ENCODE assay signal across 24 mouse cellular contexts in genomic region chr9:26997062-26997461, GRCm38 (mm10). TPM values are rescaled to one million over a fixed set of nuclear protein-coding genes. Genes with fewer than 3 reads are reported as not detected.
DNase-seq lines count a peak whose midpoint lies in the region; ATAC-seq and TF ChIP-seq lines count a peak whose summit lies in the region.
"Had no signal": no experiment of that assay in that cellular context is flagged by ENCODE, and none has a peak within 500 bp of the region (broad histone marks: within the 10 kb centered on the region; RNA-seq: fewer than 3 reads in every experiment).

No protein-coding gene starts in this region.

- H3K9ac ChIP-seq in midbrain, embryonic 16.5 days (ENCODE audit: low read depth, low read length) = no peak overlapping the region
- H3K9ac ChIP-seq: hindbrain, embryonic 14.5 days; limb, embryonic 15.5 days; lung, embryonic 15.5 days; neural tube, embryonic 15.5 days had no signal

- no peak overlapping the region for H3K4me2 ChIP-seq in midbrain, embryonic 16.5 days (ENCODE audit: low read length)
- H3K4me2 ChIP-seq: hindbrain, embryonic 14.5 days; limb, embryonic 15.5 days; lung, embryonic 15.5 days; midbrain, embryonic 11.5 days; neural tube, embryonic 15.5 days had no signal

- peak; percentile 70 for ATAC-seq in granulocyte monocyte progenitor cell, adult 5-6 weeks (replicated peaks; ENCODE audit: poor library complexity, severe bottlenecking)
- ATAC-seq in erythroid progenitor cell, adult 5-6 weeks (replicated peaks; ENCODE audit: low FRiP score, poor library complexity, severe bottlenecking) = no peak
- no peak for ATAC-seq in midbrain, embryonic 16.5 days
- ATAC-seq: intestine, embryonic 16.5 days had no signal

- TF ChIP-seq POLR2A in lung, adult 2 months (IDR thresholded peaks at IDR 0.05; ENCODE audit: borderline replicate concordance, extremely low read depth, low read depth, low read length) = no peak

- H3K27ac ChIP-seq in midbrain, embryonic 16.5 days (ENCODE audit: low read length) = no peak overlapping the region
- H3K27ac ChIP-seq: gastrocnemius, adult 2 months; hindbrain, embryonic 14.5 days; limb, embryonic 15.5 days; lung, embryonic 15.5 days; neural tube, embryonic 15.5 days had no signal

- WGBS in lung, adult 2 months = 78% methylated on average over 3 of the region's 3 CpGs
- WGBS in midbrain, embryonic 16.5 days = 95% methylated on average over 3 of the region's 3 CpGs

- H3K36me3 ChIP-seq in splenic B cell, adult 2 months (ENCODE audit: control insufficient read depth, insufficient read depth, low read length, poor library complexity, severe bottlenecking) = no peaks in the 10 kb centered on the region
- H3K36me3 ChIP-seq in midbrain, embryonic 16.5 days (ENCODE audit: control insufficient read depth, insufficient read depth, low read length) = no peaks in the 10 kb centered on the region
- H3K36me3 ChIP-seq: neural tube, embryonic 15.5 days had no signal

- H3K9me3 ChIP-seq in midbrain, embryonic 16.5 days (replicated peaks; ENCODE audit: control insufficient read depth, low read length, poor library complexity, severe bottlenecking) = no peaks in the 10 kb centered on the region
- H3K9me3 ChIP-seq: G1E; limb, embryonic 15.5 days; lung, embryonic 15.5 days; neural tube, embryonic 15.5 days had no signal

- no peaks in the 10 kb centered on the region for H3K27me3 ChIP-seq in splenic B cell, adult 2 months (ENCODE audit: control insufficient read depth, insufficient read depth, low read length, poor library complexity, severe bottlenecking)
- H3K27me3 ChIP-seq in midbrain, embryonic 16.5 days (ENCODE audit: control insufficient read depth, insufficient read depth, low read depth, low read length) = no peaks in the 10 kb centered on the region
- H3K27me3 ChIP-seq: limb, embryonic 15.5 days; lung, embryonic 15.5 days; neural tube, embryonic 15.5 days had no signal

- H3K4me3 ChIP-seq in lung, adult 2 months (replicated peaks; ENCODE audit: extremely low read depth, low read depth, low read length) = no peak overlapping the region
- H3K4me3 ChIP-seq in midbrain, embryonic 16.5 days (ENCODE audit: low read depth, low read length) = no peak overlapping the region
- H3K4me3 ChIP-seq: gastrocnemius, adult 2 months; limb, embryonic 15.5 days; lung, embryonic 15.5 days; myocyte; neural tube, embryonic 15.5 days had no signal

- DNase-seq in adrenal gland, postnatal 10 days = peak; percentile 18
- no peak for DNase-seq in adrenal gland, postnatal 36 days
- DNase-seq in lung, postnatal 10 days = peak; percentile 14
- DNase-seq in lung, adult 2 months = no peak
- DNase-seq in splenic B cell, adult 2 months (ENCODE audit: low read depth, low spot score) = peak; percentile 36
- DNase-seq: adrenal gland, adult 8-10 months; B cell, adult 2 months; cerebellum, adult 18-20 months; gastrocnemius, adult 2 months; heart, postnatal 10 days; kidney, postnatal 14 days; layer of hippocampus, postnatal 36 days; right cerebral cortex, postnatal 4 days had no signal

- peaks cover 4% of the 10 kb centered on the region for H3K4me1 ChIP-seq in lung, adult 2 months (ENCODE audit: control insufficient read depth, insufficient read depth, low read length)
- H3K4me1 ChIP-seq in midbrain, embryonic 16.5 days (ENCODE audit: control insufficient read depth, insufficient read depth, low read length) = peaks cover 17% of the 10 kb centered on the region

- TF ChIP-seq CTCF in lung, adult 2 months (IDR thresholded peaks at IDR 0.05; ENCODE audit: insufficient read depth, low read length) = no peak

RNA-seq across cellular contexts. Expression of gene Acad8, which starts 2.3 kb away (rescaled TPM):
- total RNA-seq in adrenal gland, postnatal 10 days (2021) = 10 to 100 TPM; 75.6 to 95.6 TPM
- total RNA-seq in adrenal gland, postnatal 36 days (2021) = 10 to 100 TPM; 61.9 to 80.1 TPM
- polyA plus RNA-seq in lung, adult 2 months (2012; rRNA removed) = 13.9 and 22.4 TPM in 2 replicates
- 33.0 and 46.8 TPM in 2 replicates for total RNA-seq in granulocyte monocyte progenitor cell, adult 5-6 weeks (2014; fragmentation: Nextera tagmentation)
- total RNA-seq in granulocyte monocyte progenitor cell, adult 5-6 weeks (2017) = 15.0 and 20.1 TPM in 2 replicates
- total RNA-seq in erythroid progenitor cell, adult 5-6 weeks (2015; ENCODE audit: low replicate concordance) = 1.1 TPM in 1 of 2 replicates, not detected in the other
- total RNA-seq in erythroid progenitor cell, adult 5-6 weeks (2017; ENCODE audit: low replicate concordance) = 1.9 and 4.8 TPM in 2 replicates
- 33.2 and 33.9 TPM in 2 replicates for polyA plus RNA-seq in midbrain, embryonic 16.5 days (2015; fragmentation: Nextera tagmentation; extraction: Ambion mirVana)

RNA-seq across cellular contexts. Expression of gene Thyn1, which starts 2.4 kb away (rescaled TPM):
- 10 to 100 TPM; 42.3 to 49.5 TPM for total RNA-seq in adrenal gland, postnatal 10 days (2021)
- total RNA-seq in adrenal gland, postnatal 36 days (2021) = 10 to 100 TPM; 40.7 to 45.8 TPM
- polyA plus RNA-seq in lung, adult 2 months (2012; rRNA removed) = 4.3 and 6.7 TPM in 2 replicates
- total RNA-seq in granulocyte monocyte progenitor cell, adult 5-6 weeks (2014; fragmentation: Nextera tagmentation) = 154 and 179 TPM in 2 replicates
- 108 and 144 TPM in 2 replicates for total RNA-seq in granulocyte monocyte progenitor cell, adult 5-6 weeks (2017)
- 4.6 and 9.7 TPM in 2 replicates for total RNA-seq in erythroid progenitor cell, adult 5-6 weeks (2015; ENCODE audit: low replicate concordance)
- 3.6 and 10.3 TPM in 2 replicates for total RNA-seq in erythroid progenitor cell, adult 5-6 weeks (2017; ENCODE audit: low replicate concordance)
- 123 and 129 TPM in 2 replicates for polyA plus RNA-seq in midbrain, embryonic 16.5 days (2015; fragmentation: Nextera tagmentation; extraction: Ambion mirVana)

RNA-seq across cellular contexts. Expression of gene Vps26b, which starts 32.8 kb away (rescaled TPM):
- total RNA-seq in adrenal gland, postnatal 10 days (2021) = 10 to 100 TPM; 32.8 to 38.7 TPM
- total RNA-seq in adrenal gland, postnatal 36 days (2021) = 10 to 100 TPM; 35.8 to 41.2 TPM
- 34.7 and 37.9 TPM in 2 replicates for polyA plus RNA-seq in lung, adult 2 months (2012; rRNA removed)
- 35.9 and 47.6 TPM in 2 replicates for total RNA-seq in granulocyte monocyte progenitor cell, adult 5-6 weeks (2014; fragmentation: Nextera tagmentation)
- total RNA-seq in granulocyte monocyte progenitor cell, adult 5-6 weeks (2017) = 37.3 and 37.9 TPM in 2 replicates
- 10.1 and 15.1 TPM in 2 replicates for total RNA-seq in erythroid progenitor cell, adult 5-6 weeks (2015; ENCODE audit: low replicate concordance)
- total RNA-seq in erythroid progenitor cell, adult 5-6 weeks (2017; ENCODE audit: low replicate concordance) = 10.0 and 14.7 TPM in 2 replicates
- 88.0 and 89.0 TPM in 2 replicates for polyA plus RNA-seq in midbrain, embryonic 16.5 days (2015; fragmentation: Nextera tagmentation; extraction: Ambion mirVana)

RNA-seq across cellular contexts. Expression of gene Ncapd3, which starts 32.9 kb away (rescaled TPM):
- total RNA-seq in adrenal gland, postnatal 10 days (2021) = 10 to 100 TPM; 19.2 to 26.0 TPM
- 10 to 100 TPM; 14.1 to 14.5 TPM for total RNA-seq in adrenal gland, postnatal 36 days (2021)
- polyA plus RNA-seq in lung, adult 2 months (2012; rRNA removed) = 10.4 and 10.5 TPM in 2 replicates
- 56.6 and 57.9 TPM in 2 replicates for total RNA-seq in granulocyte monocyte progenitor cell, adult 5-6 weeks (2014; fragmentation: Nextera tagmentation)
- total RNA-seq in granulocyte monocyte progenitor cell, adult 5-6 weeks (2017) = 45.1 and 49.9 TPM in 2 replicates
- total RNA-seq in erythroid progenitor cell, adult 5-6 weeks (2015; ENCODE audit: low replicate concordance) = 406 and 456 TPM in 2 replicates
- 245 and 279 TPM in 2 replicates for total RNA-seq in erythroid progenitor cell, adult 5-6 weeks (2017; ENCODE audit: low replicate concordance)
- 14.9 and 15.3 TPM in 2 replicates for polyA plus RNA-seq in midbrain, embryonic 16.5 days (2015; fragmentation: Nextera tagmentation; extraction: Ambion mirVana)

Comparison
In these comparisons a context has a peak if more than half of its experiments do, and no peak if none do; other contexts are left out.
1. DNase-seq: peak in adrenal gland, postnatal 10 days (single experiment), lung, postnatal 10 days (single experiment) and splenic B cell, adult 2 months (single experiment); none in adrenal gland, postnatal 36 days (0 of 2) and lung, adult 2 months (single experiment).